Mouse (Mus musculus) hindbrain, postnatal 0 days (tissue): ENCODE measurements around the gene Gart. TPM values are rescaled to one million over a fixed set of nuclear protein-coding genes. Genes with fewer than 3 reads are reported as not detected.

Source experiments
- ATAC-seq: fragments of 200-750 bp; cut with Nextera tagmentation; 2 replicates; pipeline ENCODE4 v1.8.0; 2017; ENCODE audit warnings: mild to moderate bottlenecking, moderate TSS enrichment, moderate library complexity
- DNase-seq: peaks from one replicate; pipeline ENCODE4 v3.0.0-alpha.2; 2015; ENCODE audit warnings: low spot score
- H3K27ac ChIP-seq: fragments of 300-500 bp; sonication (generic); 2 replicates; pipeline ENCODE4 v1.5.1; 2014; ENCODE audit warnings: mild to moderate bottlenecking
- H3K27me3 ChIP-seq: fragments of 300-500 bp; sonication (generic); 2 replicates; pipeline ENCODE4 v1.6.1; 2014; ENCODE audit warnings: low read length, mixed read lengths; ENCODE audit not compliant: insufficient read depth
- H3K36me3 ChIP-seq: fragments of 300-500 bp; sonication (generic); 2 replicates; pipeline ENCODE4 v1.6.1; 2014; ENCODE audit warnings: low read length, mixed read lengths; ENCODE audit not compliant: insufficient read depth
- H3K4me1 ChIP-seq: fragments of 300-500 bp; sonication (generic); 2 replicates; pipeline ENCODE4 v1.6.1; 2014; ENCODE audit warnings: antibody characterized with exemption, low read length, mixed read lengths; ENCODE audit not compliant: insufficient read depth
- H3K4me2 ChIP-seq: fragments of 300-500 bp; sonication (generic); 2 replicates; pipeline ENCODE4 v1.6.1; 2014; ENCODE audit warnings: low read depth, mild to moderate bottlenecking, low read length, moderate library complexity, mixed read lengths
- H3K4me3 ChIP-seq: fragments of 300-500 bp; sonication (generic); 2 replicates; pipeline ENCODE4 v1.5.1; 2014; ENCODE audit warnings: low read length
- H3K9ac ChIP-seq: fragments of 300-500 bp; sonication (generic); replicated peaks from 2 replicates; pipeline ENCODE4 v1.6.1; 2014; ENCODE audit warnings: mild to moderate bottlenecking, low read length, moderate library complexity, mixed read lengths
- H3K9me3 ChIP-seq: fragments of 300-500 bp; sonication (generic); 2 replicates; pipeline ENCODE4 v1.6.1; 2016; ENCODE audit warnings: low read length, mixed read lengths
- CTCF ChIP-seq: IDR thresholded peaks from 2 replicates; pipeline ENCODE4 v1.5.1; 2016; ENCODE audit warnings: antibody characterized with exemption, control low read depth, low read depth
- WGBS: fragments of 180-500 bp; shearing (Covaris S2); extraction: QIAGEN DNeasy Blood & Tissue Kit; methylation state at CpG from one replicate; pipeline ENCODE4 v1.1.7; 2014; 5-methylcytosine and 5-hydroxymethylcytosine counted together
- polyA plus RNA-seq: library from polyadenylated mRNA; unstranded; fragments of >200 nt; fragmentation: Nextera tagmentation; extraction: Ambion mirVana; gene quantifications from 2 replicates; pipeline ENCODE4 v1.2.1, GENCODE M21; 2015
- total RNA-seq: library from RNA; depleted of rRNA; stranded (reverse); fragments of >200 nt; gene quantifications from 2 replicates; pipeline ENCODE4 v1.2.3, GENCODE M21; 2014

Gene Gart
- total and polyA plus RNA-seq, 2 experiments from 2014 or later = 40.9 to 46.2 TPM

DNA sequence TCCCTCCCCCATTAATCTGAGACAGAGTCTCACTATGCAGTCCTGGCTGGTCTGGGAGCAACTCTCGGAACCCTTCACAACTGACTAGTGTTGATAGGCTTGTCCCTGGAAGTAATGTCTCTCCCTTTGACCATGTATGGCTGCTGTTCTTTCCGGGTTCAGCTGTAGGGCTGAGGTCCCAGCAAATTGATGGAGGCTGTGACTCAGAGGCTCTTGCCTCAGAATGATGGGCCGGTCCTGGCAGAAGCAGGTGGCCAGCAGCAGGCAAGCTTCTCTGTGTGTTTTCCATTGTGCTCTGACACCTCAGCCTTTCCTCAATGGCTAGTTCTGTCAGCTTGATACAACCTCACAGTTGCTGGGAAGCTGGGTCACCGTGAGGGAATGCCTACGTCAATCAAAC, 34.2 kb downstream of the Gart start:
- H3K9ac ChIP-seq = no peak overlapping the region
- 59% methylated on average over 5 of the region's 5 CpGs for WGBS
- no peaks in the 10 kb centered on the region for H3K9me3 ChIP-seq

DNA sequence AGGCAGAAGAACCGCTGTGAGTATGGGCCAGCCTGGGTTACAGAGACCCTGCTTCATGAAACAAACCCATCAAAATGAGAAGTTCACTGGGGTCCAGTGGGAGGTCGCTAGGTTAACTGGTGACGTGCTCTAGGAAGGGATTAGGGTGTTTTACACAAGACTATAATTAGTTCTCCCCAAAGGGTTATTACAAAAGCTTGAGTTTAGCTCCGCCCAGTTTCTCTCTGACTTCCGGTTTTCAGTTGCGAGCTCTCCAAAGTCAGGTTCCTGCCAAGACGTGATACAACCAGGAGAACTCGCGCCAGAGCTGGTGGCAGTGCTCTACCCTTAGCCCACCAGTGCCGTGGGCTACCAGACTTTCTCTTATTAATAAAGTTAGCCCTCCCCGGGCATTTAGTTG, 35.5 kb downstream of the Gart start:
- Histone ChIP-seq H3K36me3 (no peaks in the 10 kb centered on the region), H3K27ac (no peak overlapping the region), H3K4me2 (no peak overlapping the region), H3K27me3 (no peaks in the 10 kb centered on the region), H3K9ac (no peak overlapping the region), H3K9me3 (no peaks in the 10 kb centered on the region), H3K4me3 (no peak overlapping the region), H3K4me1 (no peaks in the 10 kb centered on the region)
- WGBS = 68% methylated on average over 11 of the region's 11 CpGs
- no peak for ATAC-seq
- no peak for DNase-seq
- TF ChIP-seq CTCF = no peak

More for the DNA sequence above, 34.2 kb downstream of the Gart start:
- ATAC-seq (no peak), DNase-seq (no peak)
- Histone ChIP-seq H3K27ac (no peak overlapping the region), H3K27me3 (no peaks in the 10 kb centered on the region), H3K4me3 (no peak overlapping the region), H3K36me3 (no peaks in the 10 kb centered on the region), H3K4me1 (no peaks in the 10 kb centered on the region), H3K4me2 (no peak overlapping the region)
- TF ChIP-seq CTCF = no peak

DNA sequence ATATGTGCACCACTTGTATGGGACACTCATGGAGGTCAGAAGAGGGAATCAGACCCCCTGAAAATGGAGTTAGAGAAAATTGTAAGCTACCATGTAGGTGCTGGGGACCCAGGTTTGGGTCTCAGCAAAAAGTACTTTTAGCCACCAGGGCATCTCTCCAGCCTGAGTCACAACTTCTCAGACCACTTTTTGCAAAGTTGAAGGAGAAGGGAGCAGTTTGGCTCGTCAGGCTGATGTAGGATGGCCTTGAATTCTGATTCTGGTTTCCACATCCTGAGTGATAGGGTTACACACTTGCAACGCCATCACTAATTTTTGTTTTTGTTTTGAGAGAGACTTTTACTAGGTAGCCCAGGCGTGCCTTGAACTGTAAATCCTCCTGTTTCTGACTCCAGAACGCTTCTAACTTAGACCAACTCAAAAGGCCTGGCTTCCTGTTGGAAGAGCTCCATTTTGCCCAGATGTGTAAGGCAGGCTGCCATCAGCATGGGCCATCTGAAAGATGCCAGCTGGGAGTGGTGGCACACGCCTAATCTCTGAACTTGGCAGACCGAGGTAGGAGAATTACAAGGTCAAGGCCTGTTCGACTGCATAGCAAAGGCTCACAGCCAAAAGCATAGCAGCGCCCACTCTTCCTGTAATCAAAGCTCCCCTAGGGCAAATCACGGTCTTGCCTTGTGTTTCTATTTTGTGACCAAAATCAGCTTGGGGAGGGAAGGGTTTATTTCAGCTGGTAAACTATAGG, 37.1 kb downstream of the Gart start:
- Histone ChIP-seq H3K9ac (no peak overlapping the region), H3K4me1 (no peaks in the 10 kb centered on the region), H3K36me3 (no peaks in the 10 kb centered on the region), H3K4me2 (no peak overlapping the region), H3K27ac (no peak overlapping the region), H3K4me3 (no peak overlapping the region), H3K9me3 (no peaks in the 10 kb centered on the region), H3K27me3 (no peaks in the 10 kb centered on the region)
- 61% methylated on average over 9 of the region's 9 CpGs for WGBS
- DNase-seq (peak; percentile 23), ATAC-seq (no peak)
- no peak for TF ChIP-seq CTCF

DNA sequence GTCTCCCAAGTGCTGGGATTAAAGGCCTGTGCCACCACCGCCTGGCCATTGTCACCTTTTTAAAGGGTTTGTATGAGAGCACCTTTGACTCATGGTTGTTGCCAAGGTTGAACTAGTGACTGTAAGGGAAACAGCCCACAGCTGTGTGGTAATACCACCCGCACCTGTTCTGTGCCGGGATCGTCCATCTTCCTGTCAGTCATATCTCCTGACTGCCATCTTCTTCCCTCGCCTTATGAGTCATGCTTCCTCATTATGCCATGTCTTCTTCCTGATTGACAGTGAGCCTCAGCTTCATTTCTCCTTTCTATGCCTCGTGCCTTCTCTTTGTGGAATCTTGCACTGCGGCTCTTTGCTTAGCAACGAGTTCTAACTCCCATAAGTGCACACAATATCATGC, 39.8 kb downstream of the Gart start:
- Histone ChIP-seq H3K27ac (no peak overlapping the region), H3K36me3 (no peaks in the 10 kb centered on the region), H3K4me1 (no peaks in the 10 kb centered on the region), H3K4me2 (no peak overlapping the region), H3K9me3 (no peaks in the 10 kb centered on the region), H3K9ac (no peak overlapping the region), H3K4me3 (no peak overlapping the region), H3K27me3 (no peaks in the 10 kb centered on the region)
- DNase-seq = no peak
- no peak for ATAC-seq
- no peak for TF ChIP-seq CTCF
- 87% methylated on average over 8 of the region's 8 CpGs for WGBS

DNA sequence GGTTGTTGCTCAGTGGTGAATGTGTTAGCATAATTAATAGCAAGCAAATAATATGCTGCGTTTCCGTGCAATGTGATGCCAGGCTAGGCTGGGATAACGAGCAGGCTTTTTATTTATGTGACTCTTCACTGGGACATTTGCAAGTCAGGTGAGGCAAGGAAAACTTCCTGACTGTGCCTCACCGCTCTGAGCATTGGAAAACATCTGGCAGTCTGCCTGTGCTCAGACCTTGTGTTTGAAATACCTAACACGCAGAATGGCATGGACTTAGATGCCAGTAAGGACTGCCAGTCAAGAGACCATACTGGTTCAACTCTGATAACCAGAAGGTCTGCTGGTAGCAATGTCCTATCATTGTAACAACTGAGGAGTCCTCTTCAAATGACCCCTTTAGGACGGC, 41.6 kb downstream of the Gart start:
- 80% methylated on average over 6 of the region's 6 CpGs for WGBS
- H3K36me3 ChIP-seq = no peaks in the 10 kb centered on the region
- H3K4me3 ChIP-seq = no peak overlapping the region
- TF ChIP-seq CTCF = no peak
- H3K9ac ChIP-seq = no peak overlapping the region
- H3K27me3 ChIP-seq = no peaks in the 10 kb centered on the region
- no peaks in the 10 kb centered on the region for H3K9me3 ChIP-seq
- H3K27ac ChIP-seq = no peak overlapping the region
- no peak overlapping the region for H3K4me2 ChIP-seq
- no peaks in the 10 kb centered on the region for H3K4me1 ChIP-seq
- DNase-seq (no peak), ATAC-seq (no peak)

DNA sequence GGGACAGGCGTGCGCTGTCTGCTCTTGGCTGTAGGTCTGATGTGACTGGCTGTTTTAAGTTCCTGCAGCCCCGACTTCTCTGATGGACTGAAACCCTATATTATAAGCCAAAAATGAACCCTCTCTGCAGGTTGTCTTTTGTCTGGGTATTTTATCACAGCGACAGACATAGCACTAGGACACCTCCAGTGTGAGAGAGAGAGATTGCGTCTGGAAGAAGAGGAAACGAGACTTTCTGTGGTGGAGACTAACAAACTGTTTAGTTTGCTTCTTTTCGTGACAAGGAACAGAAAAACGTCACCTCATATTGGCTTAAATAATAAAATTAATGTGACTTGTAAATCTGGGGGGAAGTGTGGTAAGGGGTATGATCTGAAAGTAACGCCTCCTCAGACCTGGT, 45.1 kb downstream of the Gart start:
- no peak overlapping the region for H3K4me2 ChIP-seq
- H3K4me1 ChIP-seq = no peaks in the 10 kb centered on the region
- H3K27me3 ChIP-seq = no peaks in the 10 kb centered on the region
- no peak overlapping the region for H3K4me3 ChIP-seq
- no peak overlapping the region for H3K9ac ChIP-seq
- WGBS = 76% methylated on average over 9 of the region's 9 CpGs
- ATAC-seq = no peak
- H3K9me3 ChIP-seq = no peaks in the 10 kb centered on the region
- H3K36me3 ChIP-seq = no peaks in the 10 kb centered on the region
- no peak for TF ChIP-seq CTCF
- no peak for DNase-seq
- no peak overlapping the region for H3K27ac ChIP-seq

DNA sequence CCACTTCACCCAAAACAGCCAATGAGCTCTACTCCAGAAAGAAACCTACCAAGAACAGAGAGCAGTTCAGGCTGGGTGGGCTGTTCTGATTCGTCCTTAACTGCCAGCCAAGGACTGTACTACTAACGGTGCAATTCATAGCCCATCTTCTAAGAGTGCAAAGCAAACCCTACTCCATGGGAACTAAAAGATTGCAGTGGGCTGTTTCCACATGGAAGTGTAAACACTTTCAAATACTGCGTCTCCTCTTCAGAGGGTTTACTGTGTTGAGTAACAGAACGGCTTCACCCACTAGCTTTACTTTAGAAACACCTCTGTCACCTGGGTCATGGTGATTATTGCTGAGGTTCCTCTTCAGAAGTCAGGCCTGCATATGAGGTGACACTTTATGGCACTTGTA, 45.7 kb downstream of the Gart start:
- Histone ChIP-seq H3K4me1 (no peaks in the 10 kb centered on the region), H3K9ac (no peak overlapping the region)
- no peak for ATAC-seq

More for the DNA sequence above, 45.7 kb downstream of the Gart start:
- H3K36me3 ChIP-seq = no peaks in the 10 kb centered on the region
- WGBS = 84% methylated on average over 4 of the region's 4 CpGs
- H3K4me2 ChIP-seq = no peak overlapping the region
- DNase-seq = no peak
- H3K27ac ChIP-seq = no peak overlapping the region
- TF ChIP-seq CTCF = no peak
- no peak overlapping the region for H3K4me3 ChIP-seq
- H3K27me3 ChIP-seq = no peaks in the 10 kb centered on the region
- no peaks in the 10 kb centered on the region for H3K9me3 ChIP-seq
